Mouse (Mus musculus): ENCODE measurements around the gene D630036H23Rik. TPM values are rescaled to one million over a fixed set of nuclear protein-coding genes. Genes with fewer than 3 reads are reported as not detected.

The D630036H23Rik gene
- total RNA-seq, 2 experiments from 2014 or later = 2.5 TPM; not detected in 1

Other genes starting within 250 kb of the D630036H23Rik start
- gene Ankmy2, start 225.1 kb downstream of the D630036H23Rik start, total RNA-seq (2015; ENCODE audit: low replicate concordance) = 3.6 and 7.5 TPM in 2 replicates
- gene Ankmy2, start 225.1 kb downstream of the D630036H23Rik start, total RNA-seq (2017; ENCODE audit: low replicate concordance) = 3.2 and 10.0 TPM in 2 replicates
- 18.4 and 28.1 TPM in 2 replicates for gene Bzw2, start 224.1 kb downstream of the D630036H23Rik start, total RNA-seq (2015; ENCODE audit: low replicate concordance)
- 9.6 and 13.4 TPM in 2 replicates for gene Bzw2, start 224.1 kb downstream of the D630036H23Rik start, total RNA-seq (2017; ENCODE audit: low replicate concordance)
- not detected in 2 replicates for gene Lrrc72, start 128.8 kb downstream of the D630036H23Rik start, total RNA-seq (2015; ENCODE audit: low replicate concordance)
- gene Lrrc72, start 128.8 kb downstream of the D630036H23Rik start, total RNA-seq (2017; ENCODE audit: low replicate concordance) = not detected in 2 replicates
- gene Sostdc1, start 68.0 kb downstream of the D630036H23Rik start, total RNA-seq (2015; ENCODE audit: low replicate concordance) = not detected in 2 replicates
- gene Sostdc1, start 68.0 kb downstream of the D630036H23Rik start, total RNA-seq (2017; ENCODE audit: low replicate concordance) = not detected in 2 replicates
- gene Ispd, start 731 bp downstream of the D630036H23Rik start, total RNA-seq (2015; ENCODE audit: low replicate concordance) = 0.42 and 0.72 TPM in 2 replicates
- gene Ispd, start 731 bp downstream of the D630036H23Rik start, total RNA-seq (2017; ENCODE audit: low replicate concordance) = 0.77 and 2.3 TPM in 2 replicates